Mouse (Mus musculus) kidney, postnatal 36 days (tissue): ENCODE results near the gene Gfod1.

ENCODE experiments used
- DNase-seq, 2 experiments: peaks; one replicate each; pipeline ENCODE4 v3.0.0; 2021 to 2022; ENCODE audit warnings: mixed read lengths in 2 of 2

Gfod1 gene

GRCm38 (mm10) chr13:43229767-43230166 lies 74.2 kb downstream of the Gfod1 start:
- DNase-seq, result no peak

- no peak for DNase-seq
Measured at GRCm38 (mm10) chr13:43228141-43228540, 75.8 kb downstream of the Gfod1 start.

- no peak for DNase-seq
Measured at GRCm38 (mm10) chr13:43226041-43226440, 77.9 kb downstream of the Gfod1 start.

GRCm38 (mm10) chr13:43225161-43225560 lies 78.8 kb downstream of the Gfod1 start:
- DNase-seq, result no peak

GRCm38 (mm10) chr13:43222084-43222483 lies 81.9 kb downstream of the Gfod1 start:
- no peak for DNase-seq

GRCm38 (mm10) chr13:43221290-43221689 lies 82.7 kb downstream of the Gfod1 start:
- DNase-seq, result no peak

- no peak for DNase-seq
Measured at GRCm38 (mm10) chr13:43220635-43221034, 83.3 kb downstream of the Gfod1 start.

GRCm38 (mm10) chr13:43218764-43219163 lies 85.2 kb downstream of the Gfod1 start:
- peak; percentile 42 to 63 for DNase-seq

- DNase-seq, result no peak
Measured at GRCm38 (mm10) chr13:43218284-43218683, 85.7 kb downstream of the Gfod1 start.

- DNase-seq, result no peak
Measured at GRCm38 (mm10) chr13:43217686-43218085, 86.3 kb downstream of the Gfod1 start.

GRCm38 (mm10) chr13:43217059-43217458 lies 86.9 kb downstream of the Gfod1 start:
- no peak for DNase-seq

GRCm38 (mm10) chr13:43215994-43216706 lies 87.8 kb downstream of the Gfod1 start:
- DNase-seq, result no peak

- no peak for DNase-seq
Measured at GRCm38 (mm10) chr13:43215144-43215993, 88.6 kb downstream of the Gfod1 start.

GRCm38 (mm10) chr13:43212338-43212737 lies 91.6 kb downstream of the Gfod1 start:
- DNase-seq, result peak; percentile 40 to 63

GRCm38 (mm10) chr13:43210956-43211355 lies 93.0 kb downstream of the Gfod1 start:
- DNase-seq, result no peak

- no peak for DNase-seq
Measured at GRCm38 (mm10) chr13:43209560-43209959, 94.4 kb downstream of the Gfod1 start.

GRCm38 (mm10) chr13:43208914-43209439 lies 95.0 kb downstream of the Gfod1 start:
- no peak for DNase-seq

- DNase-seq, result no peak
Measured at GRCm38 (mm10) chr13:43206118-43206683, 97.8 kb downstream of the Gfod1 start.

GRCm38 (mm10) chr13:43203641-43204040 lies 100.3 kb downstream of the Gfod1 start:
- DNase-seq, result no peak

- DNase-seq, result no peak
Measured at GRCm38 (mm10) chr13:43203234-43203633, 100.7 kb downstream of the Gfod1 start.

GRCm38 (mm10) chr13:43202351-43202750 lies 101.6 kb downstream of the Gfod1 start:
- DNase-seq, result no peak

- DNase-seq, result peak; percentile 31 to 80
Measured at GRCm38 (mm10) chr13:43201033-43201432, 102.9 kb downstream of the Gfod1 start.

- DNase-seq, result no peak
Measured at GRCm38 (mm10) chr13:43200473-43200872, 103.5 kb downstream of the Gfod1 start.
